Mouse (Mus musculus) heart, adult 8-10 months (tissue): ENCODE data around the gene Etl4. TPM values are rescaled to one million over a fixed set of nuclear protein-coding genes. Genes with fewer than 3 reads are reported as not detected.

Experiments
- DNase-seq: peaks from one replicate; pipeline ENCODE4 v3.0.0; 2022; ENCODE audit warnings: low spot score
- total RNA-seq, 4 experiments: library from RNA; stranded (reverse); gene quantifications; 2 replicates each; pipeline ENCODE4 v1.2.4; 2022

Etl4 gene
- 10 to 100 TPM; 35.1 to 36.3 (median 35.2) TPM for total RNA-seq

DNA sequence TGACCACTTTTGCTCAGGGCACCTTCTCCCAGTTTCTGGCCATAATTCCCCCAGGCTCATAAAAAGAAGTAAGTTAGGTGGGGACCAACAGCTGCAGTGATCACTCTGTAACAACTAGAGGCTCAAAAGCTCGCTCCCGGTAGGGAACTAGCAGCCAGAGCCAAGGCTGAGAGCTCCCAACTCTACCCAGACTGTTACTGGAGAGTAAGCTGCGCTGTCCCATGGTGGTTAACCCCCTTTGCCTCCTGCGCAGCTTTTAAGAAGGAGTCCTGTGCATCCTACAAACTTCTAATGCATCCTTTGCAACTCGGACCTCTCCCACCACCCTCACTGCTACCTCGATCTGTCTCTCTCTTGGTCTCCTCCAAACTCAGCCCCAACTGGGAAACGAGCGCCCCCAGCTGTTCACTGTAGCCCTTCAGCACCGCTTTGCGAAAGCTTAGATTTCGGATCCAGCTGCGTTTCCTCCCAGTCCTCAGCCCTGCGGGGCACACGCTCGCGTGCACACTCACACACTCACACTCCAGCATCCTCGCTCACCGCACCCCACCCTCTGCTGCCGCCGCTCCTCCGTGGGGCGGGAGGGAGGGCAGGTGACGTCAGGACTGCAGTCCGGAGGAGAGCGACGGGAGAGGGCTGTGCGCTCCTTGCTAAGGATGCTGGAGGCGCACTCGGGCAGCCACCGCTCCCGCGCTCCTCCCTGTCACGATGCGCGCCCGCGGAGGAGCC, at the start of gene Etl4:
Etl4 (plus strand) TSS at position 610 of the 729 bp plus-strand sequence.
- DNase-seq: peak; percentile 3

DNA sequence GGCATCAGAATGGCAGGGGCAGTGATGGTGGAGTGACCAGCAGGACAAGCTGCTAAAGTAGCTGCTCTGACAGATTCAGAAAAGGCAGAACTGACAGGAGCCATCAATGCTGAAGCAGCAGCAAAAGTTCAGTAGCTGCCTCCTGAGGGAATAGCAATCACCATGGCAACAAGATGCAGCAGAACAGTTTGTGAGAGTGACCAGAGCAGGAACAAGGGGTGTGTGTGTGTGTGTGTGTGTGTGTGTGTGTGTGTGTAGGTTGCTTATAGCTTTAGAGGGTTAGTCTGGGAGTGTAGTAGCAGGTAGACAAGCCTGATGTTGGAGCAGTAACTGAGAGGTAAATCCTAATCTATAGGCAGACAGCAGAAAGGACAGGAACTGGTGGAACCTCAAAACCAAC, 40.4 kb upstream of the Etl4 start:
- DNase-seq: no peak

GRCm38 (mm10) chr2:19871881-19872280, 37.7 kb upstream of the Etl4 start:
- no peak for DNase-seq

GRCm38 (mm10) chr2:19890875-19891274, 18.7 kb upstream of the Etl4 start:
- no peak for DNase-seq

- no peak for DNase-seq
Observed at GRCm38 (mm10) chr2:19909900-19910780, 560 bp downstream of the Etl4 start.

DNA sequence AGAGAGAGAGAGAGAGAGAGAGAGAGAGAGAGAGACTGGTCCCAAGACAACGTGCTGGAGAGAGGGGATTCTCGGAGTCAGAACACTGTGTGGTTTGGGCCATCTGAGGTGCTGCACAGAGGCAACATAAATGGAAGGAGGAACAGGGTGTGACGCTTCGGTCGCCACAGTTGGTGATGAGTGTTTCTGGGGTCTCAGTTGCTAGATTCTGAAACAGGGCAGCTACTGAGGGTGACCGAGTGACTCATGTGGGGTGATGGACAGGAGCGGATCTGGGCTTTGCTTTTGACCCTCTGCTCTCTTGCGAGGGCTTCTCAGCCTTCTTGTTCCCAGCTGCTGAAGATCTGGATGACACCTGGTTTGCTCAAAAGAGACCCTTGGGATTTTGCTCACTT, 1.2 kb downstream of the Etl4 start:
- no peak for DNase-seq

DNA sequence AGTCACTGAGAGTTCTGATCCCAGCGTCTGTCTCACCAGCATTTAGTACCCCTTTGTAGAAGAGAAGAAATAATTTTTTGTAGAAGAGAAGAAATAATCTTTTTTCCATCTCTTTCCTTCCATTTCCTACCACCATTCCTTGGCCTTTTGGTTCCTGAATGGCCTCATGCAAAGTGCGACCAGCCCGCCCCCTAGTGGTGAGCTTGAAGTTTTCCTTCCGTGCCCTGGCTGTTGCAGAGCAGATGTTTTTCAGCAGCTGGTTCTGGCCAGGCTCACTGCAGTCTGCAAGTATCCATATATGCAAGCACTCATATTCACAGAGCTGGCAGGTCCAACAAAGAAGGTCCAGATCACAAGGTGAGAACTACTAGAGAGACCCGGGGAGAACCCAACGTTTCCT, 9.6 kb downstream of the Etl4 start:
- peak; percentile 22 for DNase-seq

GRCm38 (mm10) chr2:19930009-19930408, 20.4 kb downstream of the Etl4 start:
- DNase-seq: no peak

DNA sequence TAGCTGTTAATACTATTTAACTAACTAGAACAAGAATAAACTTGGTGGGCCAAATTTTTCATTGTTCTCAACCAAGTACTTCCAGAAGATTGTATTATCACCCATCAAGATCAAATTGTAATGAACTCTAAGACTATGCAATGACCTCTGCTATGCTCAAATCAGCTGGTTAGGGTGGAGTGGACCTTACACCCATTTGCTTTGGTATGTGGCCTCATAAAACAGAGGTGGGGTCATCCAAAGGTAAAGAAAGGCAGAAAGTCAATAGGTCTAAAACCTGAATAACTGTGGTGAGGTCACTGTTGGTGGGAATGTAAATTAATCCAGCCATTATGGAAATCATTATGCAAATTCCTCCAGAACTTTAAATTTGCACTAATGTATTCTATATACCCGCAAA, 24.3 kb downstream of the Etl4 start:
- DNase-seq: no peak

DNA sequence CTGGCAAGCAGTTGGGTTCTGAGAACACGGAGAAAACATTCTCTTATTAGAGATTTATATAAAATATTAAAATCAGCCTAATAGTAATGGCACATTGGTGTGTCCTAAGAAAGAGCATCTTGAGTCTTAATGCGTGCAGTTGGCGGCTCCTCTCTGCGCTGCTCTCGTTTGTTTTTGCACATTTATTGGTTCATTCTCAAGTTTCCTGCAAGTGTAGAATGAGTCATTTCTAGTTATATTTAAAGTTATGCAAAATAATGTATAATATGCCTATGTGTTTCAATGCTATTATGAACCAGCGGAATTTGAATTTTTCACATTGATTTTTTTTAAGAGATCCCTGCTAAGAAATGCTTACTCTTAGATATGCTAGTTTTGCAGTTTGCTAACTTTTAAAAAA, 35.6 kb downstream of the Etl4 start:
- DNase-seq: no peak

DNA sequence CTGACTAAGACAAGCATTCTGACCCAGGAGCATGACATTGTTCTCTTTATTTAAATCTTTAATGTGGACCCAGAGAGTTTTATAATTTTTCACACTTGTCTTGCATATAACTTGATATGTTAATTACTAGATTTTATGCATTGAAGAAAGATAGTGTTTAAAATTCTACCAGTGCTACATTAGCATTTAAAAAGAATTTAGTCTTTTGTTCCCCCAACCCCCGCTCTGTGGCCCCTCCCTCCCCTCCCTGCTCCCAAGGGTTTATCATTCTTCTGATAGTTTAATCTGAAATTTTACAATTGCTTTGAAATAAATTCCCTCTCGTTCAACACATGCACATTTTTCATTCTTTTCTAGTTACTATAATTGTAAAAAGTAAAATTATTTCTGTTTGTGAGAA, 43.4 kb downstream of the Etl4 start:
- no peak for DNase-seq

DNA sequence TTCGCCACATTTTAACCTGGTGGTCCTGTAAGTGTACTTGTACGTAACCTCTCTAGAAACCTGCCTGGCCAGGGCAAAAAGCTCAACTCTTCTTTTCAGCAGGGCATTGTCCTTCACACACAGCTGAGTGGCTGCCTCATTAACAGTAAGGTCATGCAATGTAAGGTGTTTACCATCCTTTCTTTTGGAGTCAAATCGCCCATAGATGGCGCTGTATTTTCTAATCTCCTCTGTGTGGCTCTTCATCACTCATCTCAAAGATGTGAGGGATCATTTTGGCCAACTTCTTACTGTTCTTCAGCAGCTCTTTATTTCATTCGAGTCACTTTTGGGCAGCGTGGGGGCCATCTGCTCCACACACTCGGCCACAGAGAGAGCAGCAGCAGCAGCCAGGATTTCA, 56.9 kb downstream of the Etl4 start:
- no peak for DNase-seq

DNA sequence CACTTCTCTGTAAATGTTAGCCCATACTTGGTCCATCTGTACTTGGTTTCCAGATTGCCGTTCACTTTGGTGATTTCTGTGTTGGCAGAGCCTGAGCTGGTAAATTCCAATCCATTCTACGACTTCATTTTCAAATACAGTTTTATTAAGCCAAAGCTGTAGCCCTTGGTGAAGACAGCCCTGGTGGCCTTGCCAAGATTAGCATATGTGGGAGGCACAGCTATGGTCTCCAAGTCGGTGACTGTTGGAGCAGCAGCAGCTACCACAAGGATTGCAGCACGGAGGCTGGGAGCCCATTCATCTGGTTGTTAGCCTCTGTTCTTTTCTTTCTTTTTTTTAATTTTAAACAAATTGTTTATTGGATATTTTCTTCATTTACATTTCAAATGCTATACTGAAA, 128.1 kb downstream of the Etl4 start:
- DNase-seq: no peak

DNA sequence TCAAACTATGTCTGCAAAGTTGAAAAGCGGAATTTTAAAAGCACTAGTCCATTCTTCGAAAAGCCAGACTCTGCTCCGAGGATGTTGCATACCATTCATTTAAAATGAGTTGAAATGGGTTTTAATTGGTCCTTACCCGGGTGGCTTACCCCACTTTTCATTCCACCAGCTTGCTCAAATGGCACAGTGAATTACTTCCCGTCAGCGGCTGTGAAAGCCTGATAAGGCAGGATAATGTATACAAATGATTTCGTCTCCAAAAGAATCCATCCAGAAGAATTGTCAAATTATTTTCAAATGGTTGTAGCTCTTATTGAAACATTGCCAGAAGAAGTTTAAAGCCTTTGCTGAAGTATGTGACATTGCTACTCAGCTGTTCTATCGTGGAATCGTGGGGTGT, 162.8 kb downstream of the Etl4 start:
- DNase-seq: no peak

DNA sequence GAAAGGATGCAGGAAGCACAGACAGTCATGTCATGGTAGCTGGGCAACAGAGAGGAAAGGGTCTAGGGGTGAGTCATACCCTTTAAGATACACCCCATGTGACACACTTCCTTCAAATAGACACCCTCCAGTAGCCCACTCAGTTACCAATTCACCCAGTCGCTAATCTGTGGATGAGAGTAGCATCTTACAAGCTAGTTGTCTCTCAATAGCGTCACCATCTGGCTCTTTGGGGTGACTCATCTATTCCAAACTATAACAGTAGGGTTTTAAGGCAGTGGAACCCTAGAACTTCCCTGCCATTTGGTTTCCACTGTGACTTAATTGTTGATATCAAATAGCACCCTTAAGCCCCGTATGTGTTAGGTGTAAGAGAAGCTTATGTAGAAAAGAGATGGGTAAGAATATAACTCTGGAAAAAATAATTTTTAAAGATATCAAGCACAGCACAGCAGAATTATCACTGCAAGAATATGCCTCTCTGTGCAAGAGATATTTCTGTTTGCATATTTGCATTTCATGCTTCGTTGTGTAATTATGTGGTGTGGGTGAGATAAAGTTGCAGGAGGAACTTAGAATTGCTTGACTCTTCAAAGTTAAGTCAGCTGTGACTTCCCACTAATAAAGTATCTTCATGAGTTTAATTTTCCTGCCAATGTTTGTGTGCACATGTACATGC, 166.7 kb downstream of the Etl4 start:
- DNase-seq: no peak

- DNase-seq: no peak
Observed at GRCm38 (mm10) chr2:20084781-20085180, 175.2 kb downstream of the Etl4 start.

DNA sequence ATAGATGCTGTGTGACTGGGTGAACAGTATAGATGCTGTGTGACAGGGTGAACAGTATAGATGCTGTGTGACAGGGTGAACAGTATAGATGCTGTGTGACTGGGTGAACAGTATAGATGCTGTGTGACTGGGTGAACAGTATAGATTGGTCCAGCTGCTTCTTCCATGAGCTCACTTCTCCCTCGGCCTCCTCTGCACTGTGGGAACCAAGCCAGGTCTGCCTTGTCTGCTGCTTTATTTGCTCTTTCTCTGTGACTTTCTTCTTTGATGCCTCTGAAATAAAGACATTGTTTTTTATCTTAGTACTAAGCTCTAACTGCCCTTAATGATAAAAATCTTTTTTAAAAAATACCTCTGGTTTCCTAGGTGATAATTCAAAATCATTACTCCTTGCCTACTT, 195.9 kb downstream of the Etl4 start:
- DNase-seq: no peak

DNA sequence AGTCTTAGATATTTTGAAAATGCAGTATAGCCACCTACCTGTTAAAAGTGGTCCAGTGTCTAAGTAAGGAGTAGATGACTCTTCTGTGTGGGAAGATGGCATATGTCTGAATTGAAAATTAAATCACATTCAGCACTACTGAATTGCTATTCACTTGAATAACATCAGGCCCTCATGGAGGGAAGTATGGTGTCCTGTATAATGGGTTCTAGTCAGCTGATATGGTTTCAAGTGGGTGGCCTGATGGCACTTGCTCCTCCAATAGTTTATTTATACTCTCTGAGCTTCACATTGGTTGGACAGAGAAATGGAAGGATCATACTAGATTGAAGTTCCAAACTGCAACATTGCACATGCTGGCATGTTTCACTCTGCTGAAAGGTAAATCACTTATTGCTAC, 202.1 kb downstream of the Etl4 start:
- no peak for DNase-seq

DNA sequence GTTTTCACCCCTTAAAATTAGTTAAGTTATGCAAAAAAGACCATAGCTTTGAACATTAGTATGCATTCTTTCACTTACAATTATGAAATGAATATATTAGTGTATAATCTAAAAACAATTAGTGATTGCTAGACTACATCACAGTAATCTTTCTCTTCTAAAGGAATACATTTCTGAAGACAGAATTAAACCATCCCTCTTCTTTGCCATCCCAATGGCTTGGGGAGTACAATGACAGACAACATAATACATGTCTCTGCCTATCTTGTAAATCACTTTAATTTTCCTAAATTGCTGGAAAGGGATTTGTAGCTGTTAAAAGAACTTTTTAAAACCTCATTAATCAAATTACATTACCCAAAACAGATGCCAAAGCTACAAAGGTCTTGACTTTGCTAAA, 216.3 kb downstream of the Etl4 start:
- no peak for DNase-seq

- no peak for DNase-seq
Observed at GRCm38 (mm10) chr2:20131792-20132191, 222.2 kb downstream of the Etl4 start.

DNA sequence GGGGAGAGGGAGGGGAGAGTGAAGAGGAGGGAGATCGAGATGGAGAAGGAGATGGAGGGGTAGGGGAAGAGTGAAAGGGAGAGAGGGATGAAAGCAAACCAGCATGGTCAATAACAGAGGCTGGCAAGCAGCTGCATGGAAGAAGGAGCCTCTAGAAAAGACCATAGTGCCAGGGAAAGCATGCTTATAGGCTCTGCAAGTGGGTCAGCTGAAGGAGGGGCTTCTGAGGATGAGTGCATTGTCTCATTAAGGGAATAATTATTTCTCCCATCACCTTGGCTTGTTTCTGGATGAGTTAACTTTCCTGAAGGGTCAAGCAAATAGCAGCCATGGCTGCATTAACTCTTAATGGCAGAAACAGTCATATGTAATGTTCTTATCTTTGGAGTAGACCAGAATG, 228.8 kb downstream of the Etl4 start:
- no peak for DNase-seq

- DNase-seq: no peak
Observed at GRCm38 (mm10) chr2:20145368-20145767, 235.8 kb downstream of the Etl4 start.

- DNase-seq: no peak
Observed at GRCm38 (mm10) chr2:20167073-20167472, 257.5 kb downstream of the Etl4 start.
